Mouse (Mus musculus) liver, embryonic 14.5 days (tissue): ENCODE measurements around the gene Spen. TPM values are rescaled to one million over a fixed set of nuclear protein-coding genes. Genes with fewer than 3 reads are reported as not detected.

Experiments
- ATAC-seq: fragments of 200-750 bp; cut with Nextera tagmentation; 2 replicates; pipeline ENCODE4 v1.8.0; 2017; ENCODE audit warnings: moderate number of reproducible peaks, mild to moderate bottlenecking, moderate library complexity; ENCODE audit not compliant: insufficient read depth
- DNase-seq, 3 experiments: peaks; one replicate each; pipeline ENCODE4 v3.0.0-alpha.2; 2012 to 2013; ENCODE audit warnings: low read depth in 3 of 3, low spot score in 3 of 3
- H3K27ac ChIP-seq: fragments of 300-500 bp; sonication (generic); 2 replicates; pipeline ENCODE4 v1.5.1; 2014; ENCODE audit warnings: moderate library complexity, mild to moderate bottlenecking, control low read depth, inconsistent platforms
- H3K27me3 ChIP-seq: fragments of 300-500 bp; sonication (generic); 2 replicates; pipeline ENCODE4 v1.6.1; 2014; ENCODE audit warnings: mild to moderate bottlenecking, low read length, moderate library complexity; ENCODE audit not compliant: control insufficient read depth, insufficient read depth
- H3K36me3 ChIP-seq: fragments of 300-500 bp; sonication (generic); replicated peaks from 2 replicates; pipeline ENCODE4 v1.6.1; 2014; ENCODE audit warnings: low read depth; ENCODE audit not compliant: control insufficient read depth, insufficient read depth
- H3K4me1 ChIP-seq, 2 experiments: fragments of 200-500 bp in 1 of 2; fragments of 300-500 bp in 1 of 2; sonication (generic) in 1 of 2; replicated peaks; 2 replicates each; pipeline ENCODE4 v1.6.1; 2012 to 2014; ENCODE audit warnings: antibody characterized with exemption in 1 of 2, inconsistent platforms in 1 of 2, low read length in 1 of 2; ENCODE audit not compliant: control insufficient read depth in 2 of 2, insufficient read depth in 2 of 2
- H3K4me2 ChIP-seq: fragments of 300-500 bp; sonication (generic); 2 replicates; pipeline ENCODE4 v1.6.1; 2014; ENCODE audit warnings: low read depth, mild to moderate bottlenecking, control low read depth, moderate library complexity
- H3K4me3 ChIP-seq, 2 experiments: fragments of 200-500 bp in 1 of 2; fragments of 300-500 bp in 1 of 2; sonication (generic) in 1 of 2; 2 replicates each; pipeline ENCODE4 v1.5.1; 2012 to 2014; ENCODE audit warnings: low read depth in 2 of 2, low read length in 2 of 2, mild to moderate bottlenecking in 2 of 2, control low read depth in 1 of 2, inconsistent platforms in 1 of 2, moderate library complexity in 1 of 2; ENCODE audit not compliant: insufficient read depth in 1 of 2
- H3K9ac ChIP-seq: fragments of 300-500 bp; sonication (generic); replicated peaks from 2 replicates; pipeline ENCODE4 v1.6.1; 2014; ENCODE audit warnings: mild to moderate bottlenecking, control low read depth, moderate library complexity
- H3K9me3 ChIP-seq: fragments of 300-500 bp; sonication (generic); 2 replicates; pipeline ENCODE4 v1.6.1; 2016; ENCODE audit warnings: low read length, mixed read lengths; ENCODE audit not compliant: control insufficient read depth
- CTCF ChIP-seq: IDR thresholded peaks from 2 replicates; pipeline ENCODE4 v1.5.1; 2016; ENCODE audit warnings: antibody characterized with exemption, low read depth, control low read depth
- EP300 ChIP-seq: IDR thresholded peaks from 2 replicates; pipeline ENCODE4 v1.6.1; 2016; ENCODE audit warnings: antibody characterized with exemption, low read depth
- WGBS: fragments of 180-500 bp; shearing (Covaris S2); extraction: QIAGEN DNeasy Blood & Tissue Kit; methylation state at CpG from one replicate; pipeline ENCODE4 v1.1.7; 2014; ENCODE audit not compliant: insufficient replicate concordance; 5-methylcytosine and 5-hydroxymethylcytosine counted together
- polyA plus RNA-seq, 2 experiments: library from polyadenylated mRNA; depleted of rRNA in 1 of 2; stranded (reverse) in 1 of 2; unstranded in 1 of 2; fragments of >200 nt; fragmentation: Nextera tagmentation in 1 of 2; extraction: Ambion mirVana in 1 of 2; gene quantifications; 2 replicates each; pipeline versions ENCODE4 v1.2.1 to v1.2.3; 2012 to 2014

Spen gene
- polyA plus RNA-seq, 2 experiments = 3.4 to 4.0 TPM

GRCm38 (mm10) chr4:141524658-141525057 is 13.7 kb downstream of the Spen start:
- no peaks in the 10 kb centered on the region for H3K9me3 ChIP-seq
- H3K27ac ChIP-seq = no peak overlapping the region
- no peak overlapping the region for H3K4me3 ChIP-seq
- 20% methylated on average over 6 of the region's 6 CpGs for WGBS
- DNase-seq (no peak), ATAC-seq (peak; percentile 66)
- no peak overlapping the region; the same call in 1 of the 2 replicates for H3K9ac ChIP-seq
- H3K4me2 ChIP-seq = peak overlapping the region; percentile 2; the same call in 1 of the 2 replicates
- H3K36me3 ChIP-seq = peaks cover 15% of the 10 kb centered on the region
- H3K27me3 ChIP-seq = no peaks in the 10 kb centered on the region
- TF ChIP-seq CTCF = no peak
- H3K4me1 ChIP-seq = peaks cover 14 to 27% of the 10 kb centered on the region in 2 experiments; a peak in 3 of 4 replicates

GRCm38 (mm10) chr4:141523128-141523527 is 15.3 kb downstream of the Spen start:
- H3K9ac ChIP-seq = no peak overlapping the region

GRCm38 (mm10) chr4:141518386-141518785 is 20.0 kb downstream of the Spen start:
- peaks cover 34% of the 10 kb centered on the region for H3K36me3 ChIP-seq
- no peaks in the 10 kb centered on the region for H3K9me3 ChIP-seq
- no peaks in the 10 kb centered on the region for H3K27me3 ChIP-seq
- H3K27ac ChIP-seq = no peak overlapping the region
- ATAC-seq = no peak
- 87% methylated on average over 3 of the region's 3 CpGs for WGBS
- H3K4me2 ChIP-seq = no peak overlapping the region
- H3K9ac ChIP-seq = no peak overlapping the region
- peaks cover 0 to 3% of the 10 kb centered on the region in 2 experiments; a peak in 1 of 4 replicates for H3K4me1 ChIP-seq
- no peak for DNase-seq
- no peak overlapping the region for H3K4me3 ChIP-seq
- no peak for TF ChIP-seq CTCF
- no peak for TF ChIP-seq EP300

More at GRCm38 (mm10) chr4:141523128-141523527, 15.3 kb downstream of the Spen start:
- no peak overlapping the region for H3K4me3 ChIP-seq
- H3K27ac ChIP-seq = no peak overlapping the region
- H3K4me1 ChIP-seq = peaks cover 14 to 23% of the 10 kb centered on the region in 2 experiments; a peak in 3 of 4 replicates
- H3K27me3 ChIP-seq = no peaks in the 10 kb centered on the region
- WGBS = 70% methylated on average over 11 of the region's 11 CpGs
- TF ChIP-seq EP300 (no peak), CTCF (no peak)
- DNase-seq = no peak
- no peak for ATAC-seq
- H3K9me3 ChIP-seq = no peaks in the 10 kb centered on the region
- no peak overlapping the region for H3K4me2 ChIP-seq
- peaks cover 17% of the 10 kb centered on the region for H3K36me3 ChIP-seq

- peak; percentile 62 for ATAC-seq
- peaks cover 0 to 5% of the 10 kb centered on the region in 2 experiments; a peak in 1 of 4 replicates for H3K4me1 ChIP-seq
- H3K4me3 ChIP-seq = no peak overlapping the region
- WGBS = 64% methylated on average over 12 of the region's 12 CpGs
- no peak overlapping the region for H3K9ac ChIP-seq
- H3K4me2 ChIP-seq = no peak overlapping the region
- no peak overlapping the region for H3K27ac ChIP-seq
- TF ChIP-seq EP300 (no peak), CTCF (no peak)
- no peaks in the 10 kb centered on the region for H3K9me3 ChIP-seq
- H3K27me3 ChIP-seq = no peaks in the 10 kb centered on the region
- H3K36me3 ChIP-seq = peaks cover 20% of the 10 kb centered on the region
- no peak for DNase-seq
These were observed 24.2 kb downstream of the Spen start for GRCm38 (mm10) chr4:141514179-141514641.

DNA sequence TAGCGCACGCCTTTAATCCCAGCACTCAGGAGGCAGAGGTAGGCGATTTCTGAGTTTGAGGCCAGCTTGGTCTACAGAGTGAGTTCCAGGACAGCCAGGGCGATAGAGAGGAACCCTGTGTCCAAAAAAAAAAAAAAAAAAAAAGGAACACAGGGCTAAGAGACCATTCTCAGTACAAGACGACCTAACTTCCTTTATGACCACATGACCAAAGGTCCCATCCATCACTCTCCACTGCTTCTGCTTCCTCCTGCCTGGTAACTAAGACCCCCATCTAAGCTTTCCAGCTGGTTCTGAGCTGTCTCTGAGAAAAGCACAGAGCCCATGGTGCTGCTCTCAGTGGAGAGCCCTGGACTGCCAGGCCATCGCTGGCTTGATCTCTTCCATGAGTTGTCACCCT is 26.3 kb downstream of the Spen start:
- Histone ChIP-seq H3K4me2 (no peak overlapping the region), H3K9me3 (no peaks in the 10 kb centered on the region), H3K9ac (no peak overlapping the region), H3K36me3 (peaks cover 16% of the 10 kb centered on the region), H3K4me1 (peaks cover 0 to 5% of the 10 kb centered on the region in 2 experiments; a peak in 1 of 4 replicates), H3K4me3 (no peak overlapping the region), H3K27me3 (no peaks in the 10 kb centered on the region), H3K27ac (no peak overlapping the region)
- no peak for DNase-seq
- TF ChIP-seq EP300 = no peak
- TF ChIP-seq CTCF = no peak
- 65% methylated on average over 6 of the region's 6 CpGs for WGBS
- ATAC-seq = no peak
